Mouse (Mus musculus) spleen, adult 2 months (tissue): ENCODE data around the gene Slc7a5. TPM values are rescaled to one million over a fixed set of nuclear protein-coding genes. Genes with fewer than 3 reads are reported as not detected.

Source experiments
- DNase-seq, 2 experiments: peaks; one replicate each; pipeline versions ENCODE4 v3.0.0 to v3.0.0-alpha.2; 2012 to 2021; ENCODE audit warnings: low spot score in 2 of 2, low read depth in 1 of 2
- H3K27ac ChIP-seq: fragments of 200-500 bp; 2 replicates; pipeline ENCODE4 v1.5.1; 2012; ENCODE audit warnings: low read length, inconsistent platforms; ENCODE audit not compliant: insufficient read depth
- H3K27me3 ChIP-seq: fragments of 200-500 bp; 2 replicates; pipeline ENCODE4 v1.6.1; 2012; ENCODE audit warnings: mild to moderate bottlenecking, moderate library complexity, low read length, inconsistent platforms; ENCODE audit not compliant: control insufficient read depth, insufficient read depth
- H3K36me3 ChIP-seq: fragments of 200-500 bp; 2 replicates; pipeline ENCODE4 v1.6.1; 2012; ENCODE audit warnings: mild to moderate bottlenecking, low read length, inconsistent platforms; ENCODE audit not compliant: control insufficient read depth, insufficient read depth
- H3K4me1 ChIP-seq: fragments of 200-500 bp; 2 replicates; pipeline ENCODE4 v1.6.1; 2011; ENCODE audit warnings: inconsistent platforms; ENCODE audit not compliant: control insufficient read depth, insufficient read depth, insufficient read length
- H3K4me3 ChIP-seq: fragments of 200-500 bp; 2 replicates; pipeline ENCODE4 v1.5.1; 2011; ENCODE audit warnings: mild to moderate bottlenecking, inconsistent platforms; ENCODE audit not compliant: insufficient read depth, insufficient read length; ENCODE audit errors: extremely low read depth
- CTCF ChIP-seq: fragments of 200-500 bp; IDR thresholded peaks from 2 replicates; pipeline ENCODE4 v1.5.1; 2011; ENCODE audit warnings: mild to moderate bottlenecking, inconsistent platforms; ENCODE audit not compliant: insufficient read depth, insufficient read length, insufficient replicate concordance; ENCODE audit errors: extremely low read depth
- POLR2A ChIP-seq: fragments of 200-500 bp; IDR thresholded peaks from 2 replicates; pipeline ENCODE4 v1.6.1; 2011; ENCODE audit warnings: low read depth, low read length, inconsistent platforms
- WGBS: fragments of 180-500 bp; shearing (Covaris S2); methylation state at CpG from one replicate; pipeline ENCODE4 v1.1.7; 2018; 5-methylcytosine and 5-hydroxymethylcytosine counted together
- polyA plus RNA-seq: library from polyadenylated mRNA; depleted of rRNA; stranded (reverse); fragments of >200 nt; gene quantifications from 2 replicates; pipeline ENCODE4 v1.2.3, GENCODE M21; 2012

Gene Slc7a5
- polyA plus RNA-seq, 1 experiment = 45.0 TPM

- H3K4me1 ChIP-seq = no peaks in the 10 kb centered on the region; the same call in 1 of the 2 replicates
- H3K27me3 ChIP-seq = no peaks in the 10 kb centered on the region
- no peak overlapping the region for H3K27ac ChIP-seq
- no peak overlapping the region for H3K4me3 ChIP-seq
- TF ChIP-seq POLR2A (no peak), CTCF (no peak)
- no peaks in the 10 kb centered on the region for H3K36me3 ChIP-seq
- DNase-seq = no peak
- 86% methylated on average over 8 of the region's 8 CpGs for WGBS
Measured at GRCm38 (mm10) chr8:121901498-121902236, 5.8 kb downstream of the Slc7a5 start.

- 83% methylated on average over 18 of the region's 18 CpGs for WGBS
- H3K4me1 ChIP-seq = no peaks in the 10 kb centered on the region
- H3K36me3 ChIP-seq = no peaks in the 10 kb centered on the region
- DNase-seq = no peak
- H3K27ac ChIP-seq = peak overlapping the region; percentile 69; the same call in 1 of the 2 replicates
- H3K4me3 ChIP-seq = no peak overlapping the region
- no peaks in the 10 kb centered on the region for H3K27me3 ChIP-seq
- TF ChIP-seq POLR2A (no peak), CTCF (no peak)
Measured at GRCm38 (mm10) chr8:121899180-121900044, 8.1 kb downstream of the Slc7a5 start.

- H3K36me3 ChIP-seq = no peaks in the 10 kb centered on the region
- H3K27ac ChIP-seq = peak overlapping the region; percentile 69; the same call in 1 of the 2 replicates
- TF ChIP-seq CTCF = no peak
- no peak for TF ChIP-seq POLR2A
- H3K27me3 ChIP-seq = no peaks in the 10 kb centered on the region
- no peaks in the 10 kb centered on the region for H3K4me1 ChIP-seq
- 45% methylated on average over 4 of the region's 4 CpGs for WGBS
- no peak for DNase-seq
- H3K4me3 ChIP-seq = no peak overlapping the region
Measured at GRCm38 (mm10) chr8:121898401-121898931, 9.0 kb downstream of the Slc7a5 start.

- Histone ChIP-seq H3K27ac (no peak overlapping the region; the same call in 1 of the 2 replicates), H3K36me3 (0 out of 2 replicates have a peak, but pooled peaks cover 1% of the 10 kb centered on the region), H3K27me3 (no peaks in the 10 kb centered on the region), H3K4me3 (no peak overlapping the region), H3K4me1 (no peaks in the 10 kb centered on the region)
- WGBS = 57% methylated on average over 7 of the region's 7 CpGs
- no peak for DNase-seq
- TF ChIP-seq POLR2A (no peak), CTCF (no peak)
Measured at GRCm38 (mm10) chr8:121897871-121898381, 9.6 kb downstream of the Slc7a5 start.

GRCm38 (mm10) chr8:121897205-121897604 is 10.3 kb downstream of the Slc7a5 start:
- no peak for DNase-seq
- 86% methylated on average over 9 of the region's 9 CpGs for WGBS

GRCm38 (mm10) chr8:121896476-121897145 is 10.9 kb downstream of the Slc7a5 start:
- no peak overlapping the region for H3K27ac ChIP-seq
- no peaks in the 10 kb centered on the region for H3K4me1 ChIP-seq
- peaks cover 1% of the 10 kb centered on the region; the same call in 1 of the 2 replicates for H3K36me3 ChIP-seq
- no peak for DNase-seq
- WGBS = 97% methylated on average over 12 of the region's 12 CpGs
- no peak overlapping the region for H3K4me3 ChIP-seq
- TF ChIP-seq POLR2A = no peak
- no peak for TF ChIP-seq CTCF
- no peaks in the 10 kb centered on the region for H3K27me3 ChIP-seq

More at GRCm38 (mm10) chr8:121897205-121897604, 10.3 kb downstream of the Slc7a5 start:
- Histone ChIP-seq H3K36me3 (peaks cover 1% of the 10 kb centered on the region; the same call in 1 of the 2 replicates), H3K27me3 (no peaks in the 10 kb centered on the region), H3K27ac (no peak overlapping the region), H3K4me1 (no peaks in the 10 kb centered on the region), H3K4me3 (no peak overlapping the region)
- TF ChIP-seq CTCF = no peak
- TF ChIP-seq POLR2A = no peak
